Mouse (Mus musculus) spleen, postnatal 4 days (tissue): ENCODE data around the gene Vegfd.

Experiments used
- DNase-seq, 2 experiments: peaks; one replicate each; pipeline ENCODE4 v3.0.0; 2022; ENCODE audit warnings: low spot score in 2 of 2

Gene Vegfd

DNA sequence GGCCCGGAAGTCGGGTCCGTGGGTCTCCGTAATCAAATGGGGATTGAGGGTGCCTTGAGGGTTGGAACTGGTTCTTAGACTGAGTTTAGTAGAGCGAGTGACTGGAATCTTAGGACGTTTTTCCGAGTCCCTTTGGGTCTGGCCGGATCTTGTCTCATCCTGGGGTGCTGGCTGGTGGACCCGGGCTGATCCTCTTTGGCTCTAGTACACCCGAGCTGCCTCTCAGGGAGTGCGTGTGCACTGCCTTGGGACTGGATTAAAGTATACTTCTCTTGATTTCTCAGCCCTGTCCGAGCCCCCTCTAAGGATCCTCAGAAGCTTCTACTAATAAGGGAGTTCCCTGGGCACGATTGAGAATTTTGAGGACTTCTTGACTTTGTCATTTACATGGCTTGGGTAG, 46.8 kb downstream of the Vegfd start:
- DNase-seq = no peak

DNA sequence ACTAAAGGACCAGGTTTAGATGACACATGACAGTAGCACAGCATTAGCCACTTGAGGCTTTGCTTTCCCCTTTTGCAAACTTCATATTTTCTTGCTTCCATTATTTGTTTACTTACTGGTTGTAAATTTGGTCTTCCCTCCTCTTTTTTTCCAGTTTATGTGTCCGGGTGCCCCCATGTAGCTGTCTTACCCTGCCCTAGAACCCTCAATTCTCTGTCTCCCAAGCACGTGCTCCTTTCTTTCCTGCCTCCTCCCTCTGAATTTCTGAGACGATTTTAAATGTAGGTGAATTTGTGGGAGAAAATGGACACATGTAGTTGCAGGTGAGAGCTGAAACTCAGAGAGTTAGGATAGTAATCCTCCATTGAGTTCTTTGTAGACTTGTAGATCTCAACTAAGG, 47.3 kb downstream of the Vegfd start:
- no peak for DNase-seq

DNA sequence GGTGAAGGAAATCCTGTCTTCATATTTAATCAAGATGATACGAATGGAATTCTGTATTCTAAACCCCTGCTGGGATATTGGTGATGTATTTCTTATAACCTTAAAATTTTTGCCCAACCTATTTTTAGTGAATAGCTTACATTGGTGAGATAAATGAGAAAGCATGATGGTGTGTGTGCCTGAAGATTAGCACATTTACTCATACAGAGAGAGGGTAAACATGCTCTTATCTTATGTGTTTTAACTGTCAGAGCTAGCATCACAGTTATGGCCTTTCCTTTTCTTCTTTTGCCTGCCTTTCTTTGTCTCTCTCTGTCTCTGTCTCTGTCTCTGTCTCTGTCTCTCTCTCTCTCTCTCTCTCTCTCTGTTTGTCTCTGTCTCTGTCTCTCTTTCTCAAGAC, 51.6 kb downstream of the Vegfd start:
- no peak for DNase-seq

GRCm38 (mm10) chrX:164427295-164427694, 54.1 kb downstream of the Vegfd start:
- DNase-seq = no peak

DNA sequence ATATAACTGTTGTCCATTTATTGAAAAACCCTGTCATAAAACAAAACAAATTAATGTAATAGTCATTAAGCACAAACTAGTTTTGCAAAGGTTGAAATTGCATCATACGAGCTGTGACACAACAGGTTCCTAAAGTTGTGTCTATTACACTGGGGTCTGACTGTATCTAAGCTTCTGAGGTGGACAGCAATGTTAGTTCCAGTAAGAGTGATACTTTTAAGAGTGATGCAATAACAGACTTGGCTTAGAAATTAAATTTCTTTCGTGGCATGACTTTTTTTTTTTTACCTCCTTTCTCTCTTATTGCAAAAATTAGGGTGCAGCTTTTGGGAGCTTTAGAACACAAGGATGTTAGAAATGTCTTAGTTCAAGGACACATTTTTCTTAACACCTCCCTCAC, 55.0 kb downstream of the Vegfd start:
- no peak for DNase-seq

GRCm38 (mm10) chrX:164430621-164431020, 57.4 kb downstream of the Vegfd start:
- DNase-seq = no peak

- no peak for DNase-seq
Measured at GRCm38 (mm10) chrX:164431133-164431532, 58.0 kb downstream of the Vegfd start.

DNA sequence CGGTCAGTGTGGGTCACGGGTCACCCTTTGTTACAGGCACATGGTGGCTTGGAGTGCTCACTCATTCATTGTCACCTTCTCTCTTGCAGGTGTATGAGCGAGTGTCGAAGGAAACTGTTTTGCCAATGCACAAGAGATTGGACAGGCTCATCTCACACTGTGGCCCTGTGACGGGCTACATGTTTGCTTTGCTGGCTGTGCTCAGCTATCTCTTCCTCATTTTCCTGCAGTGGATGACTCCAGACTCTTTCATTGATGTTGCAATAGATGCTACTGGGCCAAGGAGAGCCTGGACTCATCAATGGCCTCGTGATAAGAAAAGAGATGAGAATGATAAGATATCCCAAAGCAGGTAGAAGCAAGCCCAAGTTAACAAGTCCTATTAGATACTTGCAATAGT, 58.4 kb downstream of the Vegfd start:
- no peak for DNase-seq

DNA sequence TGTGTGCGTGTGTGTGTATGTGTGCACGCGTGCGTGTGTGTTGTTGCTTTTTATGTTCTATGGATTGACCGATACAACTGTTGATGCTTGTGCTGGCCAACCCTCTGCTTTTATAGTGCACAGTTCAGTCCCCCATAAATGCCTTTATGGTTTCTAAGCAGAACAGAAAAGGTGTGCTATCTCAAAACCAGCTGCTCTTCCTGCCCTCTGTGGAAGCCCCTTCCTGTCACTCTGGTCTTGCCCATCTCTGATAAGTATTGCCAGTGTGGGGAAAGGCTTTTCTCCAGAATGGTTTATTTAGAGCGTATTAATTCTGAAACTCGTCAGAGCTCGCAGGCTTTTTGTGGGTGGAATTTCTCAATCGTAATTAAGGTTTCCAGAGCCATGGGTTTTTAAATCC, 59.5 kb downstream of the Vegfd start:
- no peak for DNase-seq

GRCm38 (mm10) chrX:164436709-164437108, 63.5 kb downstream of the Vegfd start, which contains the start of gene Asb11:
Asb11 (plus strand) TSS chrX:164436994.
- no peak for DNase-seq

GRCm38 (mm10) chrX:164439462-164439861, 66.3 kb downstream of the Vegfd start:
- no peak for DNase-seq

DNA sequence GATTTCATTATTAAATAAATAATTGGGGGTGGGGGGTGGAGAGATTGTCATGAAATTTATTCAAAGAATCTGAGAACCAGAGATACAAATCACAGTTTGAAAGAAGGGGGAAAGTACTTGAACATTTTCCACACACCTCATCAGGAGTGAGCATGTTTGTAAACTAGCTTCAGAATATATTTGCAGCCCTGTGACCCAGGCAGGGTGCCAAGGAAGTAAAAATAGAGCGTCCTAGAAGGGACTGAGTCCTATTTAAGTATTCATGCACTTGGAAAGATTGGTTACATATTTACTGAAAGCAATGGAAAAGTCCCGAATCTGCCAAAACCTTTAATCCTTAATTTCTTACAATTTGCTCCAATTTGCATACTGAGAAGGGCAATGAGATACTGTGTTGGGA, 67.0 kb downstream of the Vegfd start:
- DNase-seq = no peak

DNA sequence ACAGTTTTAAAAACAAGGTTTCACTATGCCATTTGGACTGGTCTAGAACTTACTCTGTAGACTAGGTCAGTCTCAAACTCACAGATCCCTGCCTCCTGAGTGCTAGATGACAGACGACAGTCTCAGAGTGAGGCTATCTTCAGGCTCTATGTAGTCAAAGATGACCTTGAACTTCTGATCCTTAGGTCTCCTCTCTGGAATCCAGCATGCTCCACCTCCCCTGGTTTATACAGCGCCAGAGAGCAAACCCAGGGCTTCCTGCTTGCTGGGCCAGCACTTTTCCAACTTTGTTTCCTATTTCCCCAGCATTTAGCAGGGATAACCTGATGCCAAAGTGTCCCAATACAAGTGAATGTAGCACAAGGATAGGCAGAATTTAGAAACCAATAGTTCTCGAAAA, 67.5 kb downstream of the Vegfd start:
- no peak for DNase-seq

DNA sequence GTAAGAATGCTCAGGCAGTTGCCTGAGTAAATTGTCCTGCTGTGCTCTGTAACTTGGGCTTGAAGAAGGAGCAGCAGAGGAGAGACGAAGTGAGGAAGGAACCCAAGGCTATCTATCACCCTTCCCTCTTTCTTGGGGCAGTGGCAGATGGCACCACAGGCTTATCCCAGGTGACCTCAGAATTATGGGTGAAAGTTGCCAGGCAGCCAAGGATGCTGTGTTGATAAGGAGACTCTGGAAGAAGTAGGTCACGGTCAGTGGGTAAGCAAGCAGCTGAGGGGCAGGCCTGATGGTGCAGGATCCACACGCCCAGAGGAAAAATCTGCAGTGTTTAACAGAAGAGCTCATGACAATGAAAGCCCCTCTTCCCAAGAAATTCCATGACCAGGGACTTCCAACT, 68.1 kb downstream of the Vegfd start:
- no peak for DNase-seq

DNA sequence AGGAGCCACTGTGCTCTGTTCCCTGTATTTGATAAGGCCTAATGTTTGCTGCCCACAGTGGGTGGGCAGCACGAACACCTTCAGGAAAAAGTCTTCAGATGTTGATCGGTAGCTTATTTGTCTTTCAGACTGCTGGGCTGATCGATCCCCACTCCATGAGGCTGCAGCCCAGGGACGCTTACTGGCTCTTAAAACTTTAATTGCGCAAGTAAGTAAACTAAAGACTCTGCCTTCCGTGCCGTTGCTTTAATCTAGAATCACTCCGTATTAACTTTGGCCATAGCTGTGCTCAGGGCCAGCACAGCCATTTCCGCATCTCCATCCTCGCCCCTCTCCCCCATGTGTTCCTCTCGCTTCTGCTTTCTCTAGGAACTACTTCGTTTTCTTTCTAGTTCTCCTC, 72.4 kb downstream of the Vegfd start:
- no peak for DNase-seq

GRCm38 (mm10) chrX:164446106-164446551, 73.0 kb downstream of the Vegfd start:
- peak; percentile 20 to 66 for DNase-seq

- DNase-seq = no peak
Measured at GRCm38 (mm10) chrX:164446835-164447681, 73.9 kb downstream of the Vegfd start.

DNA sequence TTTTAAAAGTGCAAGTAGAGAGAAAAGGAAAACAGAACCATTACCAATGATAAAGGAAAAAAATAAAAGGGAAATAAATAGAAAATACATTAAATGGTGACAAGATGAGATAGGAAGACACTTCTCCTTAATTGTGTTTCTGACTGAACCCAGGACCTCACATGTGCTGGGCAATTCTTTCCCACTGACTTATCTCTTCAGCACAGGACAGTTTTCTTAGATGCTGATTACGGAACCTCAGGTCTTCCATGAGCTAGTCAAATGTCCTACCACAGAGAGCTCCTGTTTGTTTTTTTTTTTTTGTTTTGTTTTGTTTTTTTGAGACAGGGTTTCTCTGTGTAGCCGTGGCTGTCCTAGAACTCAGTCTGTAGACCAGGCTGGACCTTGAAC, 74.5 kb downstream of the Vegfd start:
- DNase-seq = no peak

- DNase-seq = no peak
Measured at GRCm38 (mm10) chrX:164449201-164449600, 76.0 kb downstream of the Vegfd start.
